Mouse (Mus musculus) c-Kit-positive CD71-positive TER-119-negative erythroid progenitor cells, embryonic 14.5 days (primary cell): ENCODE measurements around the gene Me3.
"Not testable (repeated sequence)": the region's sequence is repeated elsewhere in the genome, so short reads cannot be mapped to it uniquely, and the experiment has no call there.

ENCODE experiments used
- DNase-seq: peaks from one replicate; pipeline ENCODE4 v3.0.0-alpha.2; 2013; ENCODE audit warnings: low read depth

Me3 gene

DNA sequence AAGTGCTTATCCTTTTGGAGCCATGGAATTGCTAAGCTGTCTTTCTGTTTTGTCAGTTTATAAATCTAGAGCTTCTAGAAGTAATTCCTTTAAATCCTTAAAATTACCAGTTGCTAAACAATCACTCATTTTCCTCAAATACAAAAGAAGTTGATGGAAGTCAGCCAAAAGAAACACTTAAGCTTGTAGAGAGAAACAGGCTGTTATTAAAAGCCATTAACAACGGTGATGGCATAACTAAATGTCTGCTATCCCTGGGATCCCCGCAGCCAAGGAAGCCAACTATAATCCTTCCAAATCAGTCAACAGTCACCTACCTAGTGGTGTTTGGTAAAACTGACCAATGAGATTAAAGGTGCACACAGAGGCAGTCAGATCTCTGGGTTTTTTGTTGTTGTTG, 98.3 kb downstream of the Me3 start:
- no peak for DNase-seq

DNA sequence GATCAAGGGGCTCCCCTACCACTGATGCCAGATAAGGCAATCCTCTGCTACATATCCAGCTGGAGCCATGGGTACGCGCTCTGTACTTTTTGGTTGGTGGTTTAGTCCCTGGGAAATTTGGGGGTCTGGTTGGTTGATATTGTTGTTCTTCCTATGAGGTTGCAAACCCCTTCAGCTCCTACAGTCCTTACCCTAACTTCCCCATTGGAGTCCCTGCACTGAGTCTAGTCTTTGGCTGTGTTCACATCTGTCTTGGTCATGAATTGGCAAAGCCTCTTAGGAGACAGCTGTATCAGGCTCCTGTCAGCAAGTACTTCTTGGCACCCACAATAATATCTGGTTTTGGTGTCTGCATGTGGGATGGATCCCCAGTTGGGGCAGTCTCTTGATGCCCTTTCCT, 98.9 kb downstream of the Me3 start:
- not testable (repeated sequence) for DNase-seq

DNA sequence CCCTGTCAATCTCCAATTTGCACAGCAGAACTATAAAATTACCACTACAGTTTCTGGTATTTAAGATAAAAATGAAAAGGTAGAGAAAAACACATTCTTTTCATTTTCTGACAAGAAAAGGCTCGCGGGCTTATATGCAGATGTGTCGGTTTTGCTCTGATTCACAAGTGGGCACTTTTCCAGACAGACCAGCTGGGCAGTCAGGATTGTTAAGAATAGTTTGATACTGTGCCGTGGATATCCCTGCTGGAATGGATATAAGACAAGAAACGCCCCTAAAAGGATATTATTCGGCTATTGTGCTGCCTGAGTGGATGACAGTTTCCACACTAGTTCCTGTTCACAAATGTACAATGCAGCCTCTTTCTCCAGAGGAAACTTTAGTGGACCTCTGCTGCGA, 116.2 kb downstream of the Me3 start:
- no peak for DNase-seq

DNA sequence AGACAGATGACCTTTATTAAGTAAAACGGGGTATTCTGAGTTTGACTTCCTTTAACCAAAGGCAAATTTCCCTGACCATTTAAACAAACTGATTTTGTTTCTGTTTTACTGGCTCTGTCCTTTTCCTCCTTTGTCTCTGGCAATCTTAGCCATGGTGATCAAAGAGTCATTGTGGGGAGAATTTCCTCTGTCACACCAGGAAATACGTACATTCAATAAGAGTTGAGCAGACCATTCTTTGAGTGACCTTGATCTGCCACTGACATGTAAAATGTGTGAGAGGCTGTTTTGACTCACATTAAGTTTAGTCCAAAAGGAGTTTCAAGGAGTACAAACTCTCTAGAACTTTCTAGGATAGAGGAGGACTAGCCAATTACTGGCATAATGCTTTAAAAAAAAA, 117.0 kb downstream of the Me3 start:
- no peak for DNase-seq

DNA sequence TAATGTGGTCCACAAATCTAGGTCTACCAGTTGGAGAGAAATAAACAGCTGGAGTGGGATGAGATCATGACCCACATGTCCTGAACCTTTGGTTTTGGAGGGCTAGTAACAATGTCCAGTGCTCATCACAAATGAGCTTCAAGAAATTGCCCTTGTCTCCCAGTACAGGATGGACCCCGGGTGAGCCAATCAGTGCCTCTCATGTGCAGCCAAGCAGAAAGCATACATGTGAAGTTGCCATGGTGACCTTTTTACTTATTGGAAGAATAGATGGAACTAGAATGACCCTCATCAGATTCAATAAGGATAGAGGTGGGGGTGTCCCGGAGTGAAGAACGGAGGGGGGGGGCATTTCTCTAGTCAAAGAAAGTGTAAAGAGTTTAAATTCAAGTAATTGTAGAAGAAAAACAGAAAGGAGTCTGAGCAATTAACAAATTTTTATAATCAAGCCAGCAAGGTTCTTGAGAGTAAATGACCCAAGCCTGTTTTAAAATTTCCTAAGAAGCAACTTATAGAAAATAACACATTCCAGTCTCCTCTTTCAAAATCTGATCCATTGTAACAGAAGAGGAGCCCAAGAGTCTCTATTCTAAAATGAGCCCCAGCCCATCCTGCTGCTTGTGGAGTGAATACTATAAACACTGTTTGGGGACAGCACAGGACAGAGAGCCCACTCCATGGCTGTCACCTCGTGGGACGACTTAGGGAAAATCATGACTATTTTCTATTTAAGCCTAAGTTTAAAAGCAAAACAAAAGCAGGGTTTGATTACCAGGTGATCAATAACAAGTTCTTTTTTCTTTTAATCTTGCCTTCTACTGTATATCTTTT, 134.7 kb downstream of the Me3 start:
- no peak for DNase-seq

DNA sequence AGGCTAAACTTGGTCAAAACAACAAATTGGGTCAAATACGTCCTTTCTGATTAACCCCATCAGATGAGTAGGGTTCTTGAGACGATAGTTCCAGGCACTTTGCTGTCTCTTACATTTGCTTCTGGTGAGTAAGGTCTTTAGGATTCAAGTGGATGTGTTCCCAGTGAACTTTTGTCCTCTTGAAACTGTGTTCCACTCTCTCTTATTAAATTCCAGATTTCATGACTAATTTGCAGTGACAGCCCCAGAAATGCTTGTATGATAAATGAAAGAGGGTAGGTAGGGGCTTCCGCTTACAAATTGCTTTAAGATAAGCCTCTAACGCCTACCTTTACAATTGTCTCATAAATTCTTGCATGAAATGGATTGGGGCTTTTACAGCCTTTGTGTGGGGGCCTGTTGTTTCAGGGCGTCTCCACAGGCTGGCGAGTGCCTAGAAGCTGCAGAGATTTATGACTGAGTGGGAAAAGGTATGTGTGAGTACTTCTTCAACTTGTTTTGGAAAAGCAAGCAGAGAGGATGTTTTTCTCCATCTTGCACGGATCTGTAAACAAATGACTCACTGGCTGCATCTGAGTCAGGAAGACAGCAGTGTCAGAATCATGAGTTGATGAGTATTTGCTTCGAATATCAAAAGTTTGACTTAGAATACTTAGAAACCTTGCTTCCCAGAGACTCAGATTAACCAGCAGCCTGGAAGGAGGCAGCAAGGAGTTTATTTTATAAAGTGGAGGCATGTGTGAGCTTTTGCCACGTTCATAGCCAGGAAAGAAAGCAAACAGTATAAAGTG, 137.1 kb downstream of the Me3 start:
- DNase-seq: no peak

DNA sequence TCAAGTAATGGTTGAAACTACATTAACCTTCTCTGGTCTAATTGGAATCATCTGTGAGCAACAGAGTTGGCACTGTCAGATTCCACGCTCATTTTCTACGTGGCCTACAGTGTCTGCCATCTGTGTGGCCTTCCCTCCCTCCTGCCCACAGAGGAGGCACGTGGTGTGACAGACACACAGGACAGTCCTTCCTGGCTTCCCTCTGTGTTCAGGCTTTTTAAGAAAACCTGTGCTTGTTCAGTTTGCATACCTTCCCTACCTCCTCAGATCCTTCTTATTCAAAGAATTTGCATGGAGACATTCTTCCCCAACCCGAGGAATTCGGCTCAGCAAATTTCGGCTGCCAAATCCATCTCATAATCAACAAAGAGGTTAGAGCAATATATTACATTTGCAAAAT, 137.8 kb downstream of the Me3 start:
- no peak for DNase-seq

DNA sequence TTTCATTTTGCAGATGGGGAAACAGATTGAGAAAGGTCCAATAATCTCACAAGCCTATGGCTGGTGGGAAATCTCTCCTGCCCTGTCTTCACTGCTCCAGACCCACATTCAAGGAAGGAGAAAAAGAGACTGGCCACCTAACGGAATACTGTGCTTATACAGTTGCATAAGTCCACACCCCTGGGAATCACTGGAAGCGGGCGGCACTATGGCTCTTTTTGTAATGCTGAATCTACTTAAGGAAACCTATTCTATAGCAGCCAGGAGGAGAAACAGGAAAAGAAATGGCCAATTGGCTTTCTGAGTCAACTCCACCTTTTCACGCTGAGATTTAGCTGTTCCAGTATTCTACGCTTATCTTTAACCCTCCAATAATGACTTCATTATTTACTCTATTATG, 140.7 kb downstream of the Me3 start:
- DNase-seq: no peak

DNA sequence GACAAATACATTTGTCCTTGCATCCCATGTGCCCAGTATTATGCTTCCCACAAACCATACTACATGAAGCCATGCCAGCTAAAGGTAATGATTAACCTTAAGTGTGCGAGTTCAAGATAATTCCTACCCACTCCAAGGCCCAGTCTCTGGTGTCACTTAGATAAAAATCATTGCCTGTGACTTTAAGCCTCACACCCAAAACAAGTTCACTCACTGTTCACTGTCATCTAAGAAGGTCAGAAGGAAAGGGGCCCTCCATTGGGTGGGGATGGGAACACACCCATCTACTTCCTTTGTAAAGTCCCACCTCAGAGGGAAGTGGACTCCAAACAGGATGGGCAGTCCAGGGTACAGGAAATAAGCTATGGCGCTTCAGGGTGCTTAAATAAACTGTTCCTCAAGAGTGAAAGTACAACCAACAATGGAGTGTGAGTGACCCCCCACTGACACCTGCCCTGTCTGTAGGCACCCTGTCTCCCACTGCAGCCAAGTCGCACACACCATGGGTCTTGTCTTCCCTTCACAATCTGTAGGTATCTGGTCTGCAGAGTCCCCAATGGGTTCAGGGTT, 141.2 kb downstream of the Me3 start:
- no peak for DNase-seq

DNA sequence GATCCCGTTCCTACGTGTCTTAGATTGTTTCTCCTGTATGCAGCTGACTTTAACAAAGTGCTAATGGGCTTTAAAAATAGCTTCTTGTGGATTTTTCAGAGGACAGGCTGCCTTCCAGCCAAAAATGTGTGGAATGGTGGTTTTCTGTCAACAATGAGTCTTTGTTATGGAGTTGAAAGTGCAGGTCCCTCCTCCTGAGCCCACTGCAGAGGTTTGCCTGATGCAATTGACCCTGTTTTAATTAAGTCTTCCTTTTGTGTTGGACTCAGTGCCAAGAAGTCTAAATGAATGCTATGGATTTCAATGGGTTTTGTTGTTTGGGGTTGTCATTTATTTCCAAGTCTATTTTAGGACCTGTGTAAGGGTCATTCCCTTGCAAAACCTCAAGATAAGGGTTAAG, 141.7 kb downstream of the Me3 start:
- DNase-seq: no peak

DNA sequence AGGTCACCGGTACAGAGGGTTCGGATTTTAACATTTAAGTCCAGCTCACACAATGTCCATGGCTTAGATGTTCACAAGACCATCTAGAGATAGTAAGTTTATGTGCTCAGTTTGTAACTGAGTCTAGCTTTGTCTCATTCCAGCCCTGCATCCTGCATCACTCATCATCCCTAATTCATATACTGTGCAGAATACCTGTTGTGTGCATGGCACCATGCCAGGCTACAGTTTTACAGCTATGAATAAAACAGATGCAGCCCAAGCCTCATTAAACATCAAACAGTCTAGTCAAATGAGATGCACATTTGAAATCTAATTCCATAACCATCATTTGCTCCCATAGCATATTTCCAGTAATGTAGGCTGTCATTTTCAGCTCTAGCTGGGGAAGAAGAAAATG, 143.7 kb downstream of the Me3 start:
- no peak for DNase-seq

DNA sequence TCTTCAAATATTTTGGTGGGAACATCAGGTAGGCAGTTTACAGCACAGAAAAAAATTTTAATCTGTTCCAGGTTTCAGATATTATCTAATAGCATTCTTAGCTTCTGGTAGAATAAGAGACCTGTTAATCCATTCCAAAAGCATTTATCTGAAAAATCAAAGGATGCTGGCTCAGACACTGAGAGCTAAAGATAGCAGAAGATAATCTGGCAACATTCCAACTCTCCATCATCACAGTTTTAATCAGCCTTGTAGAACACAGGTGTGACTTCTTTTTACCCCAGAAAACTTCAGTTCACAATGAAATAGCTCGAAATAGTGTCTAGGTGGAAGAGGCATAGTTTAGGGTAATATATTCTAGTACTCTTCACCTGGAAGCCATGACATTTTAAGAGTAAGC, 149.2 kb downstream of the Me3 start:
- DNase-seq: no peak

DNA sequence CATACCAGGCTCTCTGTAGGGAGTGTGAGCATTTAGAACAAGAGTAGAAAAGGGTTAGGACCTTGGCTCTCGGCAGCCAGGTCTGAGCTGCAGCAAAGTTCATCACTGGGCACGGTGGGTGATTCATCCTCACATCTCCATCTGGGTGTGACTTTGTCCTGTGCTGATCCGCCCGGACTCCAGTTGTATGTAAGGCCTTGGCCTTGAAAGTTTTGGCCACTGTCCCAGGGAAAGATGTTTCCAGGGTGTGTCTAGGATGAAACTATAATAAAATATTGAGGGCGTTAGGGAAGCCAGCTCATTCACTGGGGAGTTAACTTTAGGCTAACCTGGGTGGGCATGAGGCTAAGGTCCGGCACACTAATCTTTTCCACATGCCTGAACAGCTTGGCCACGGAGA, 155.5 kb downstream of the Me3 start:
- DNase-seq: no peak

DNA sequence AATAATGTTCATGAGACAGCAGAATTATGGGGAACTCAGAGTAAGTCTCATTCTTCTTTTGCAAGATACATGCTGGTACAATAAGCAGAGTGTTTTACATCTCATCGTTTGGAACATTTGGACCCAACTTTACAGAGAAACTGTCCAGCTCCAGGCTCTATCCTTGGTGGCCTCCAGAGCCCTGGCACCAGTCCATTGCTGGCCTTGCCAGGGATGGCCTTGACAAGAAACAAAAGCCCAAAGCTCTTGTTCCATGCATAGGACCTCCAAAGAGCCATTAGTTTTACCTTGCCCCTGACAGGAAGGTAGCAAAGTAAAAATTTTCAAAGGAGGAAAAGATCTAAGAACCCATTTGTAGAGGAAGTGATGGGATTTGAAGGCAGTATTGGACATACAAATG, 160.4 kb downstream of the Me3 start:
- DNase-seq: no peak

DNA sequence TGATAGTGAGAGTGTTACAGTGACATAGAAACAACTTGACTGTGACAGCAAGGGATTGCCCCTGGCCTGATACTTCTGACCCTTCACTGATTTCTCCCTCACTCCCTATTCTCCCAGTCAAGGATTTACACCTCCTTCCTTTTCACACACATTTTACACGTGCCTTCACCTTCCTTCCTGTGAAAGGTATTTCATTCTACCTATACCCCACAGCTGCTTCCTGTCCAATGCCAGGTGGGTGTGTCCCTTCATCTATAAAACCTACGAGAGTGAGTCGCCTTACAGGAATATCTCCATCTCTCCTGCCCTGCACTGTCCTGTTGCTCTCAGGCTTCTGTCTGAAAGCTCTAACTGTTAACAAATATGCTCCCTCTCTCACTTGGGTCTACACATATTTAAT, 163.2 kb downstream of the Me3 start:
- no peak for DNase-seq

DNA sequence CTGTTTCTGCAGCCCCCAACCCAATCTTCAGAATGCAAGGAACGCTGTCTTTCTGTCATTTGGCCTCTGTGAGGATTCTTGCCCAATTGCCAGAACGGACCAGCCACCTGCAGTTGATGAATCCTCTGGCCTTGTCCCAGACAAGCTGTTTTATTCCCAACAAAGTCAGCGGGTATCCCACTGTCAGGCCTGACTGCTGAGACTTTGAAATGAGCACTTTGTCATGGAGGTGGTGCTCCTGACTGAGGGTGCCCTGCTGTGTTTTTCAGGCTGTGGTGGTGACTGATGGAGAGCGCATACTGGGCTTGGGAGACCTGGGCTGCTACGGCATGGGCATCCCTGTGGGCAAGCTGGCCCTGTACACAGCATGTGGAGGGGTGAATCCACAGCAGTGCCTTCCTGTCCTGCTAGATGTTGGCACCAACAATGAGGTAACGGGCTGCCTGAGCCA, 164.2 kb downstream of the Me3 start:
- DNase-seq: no peak

DNA sequence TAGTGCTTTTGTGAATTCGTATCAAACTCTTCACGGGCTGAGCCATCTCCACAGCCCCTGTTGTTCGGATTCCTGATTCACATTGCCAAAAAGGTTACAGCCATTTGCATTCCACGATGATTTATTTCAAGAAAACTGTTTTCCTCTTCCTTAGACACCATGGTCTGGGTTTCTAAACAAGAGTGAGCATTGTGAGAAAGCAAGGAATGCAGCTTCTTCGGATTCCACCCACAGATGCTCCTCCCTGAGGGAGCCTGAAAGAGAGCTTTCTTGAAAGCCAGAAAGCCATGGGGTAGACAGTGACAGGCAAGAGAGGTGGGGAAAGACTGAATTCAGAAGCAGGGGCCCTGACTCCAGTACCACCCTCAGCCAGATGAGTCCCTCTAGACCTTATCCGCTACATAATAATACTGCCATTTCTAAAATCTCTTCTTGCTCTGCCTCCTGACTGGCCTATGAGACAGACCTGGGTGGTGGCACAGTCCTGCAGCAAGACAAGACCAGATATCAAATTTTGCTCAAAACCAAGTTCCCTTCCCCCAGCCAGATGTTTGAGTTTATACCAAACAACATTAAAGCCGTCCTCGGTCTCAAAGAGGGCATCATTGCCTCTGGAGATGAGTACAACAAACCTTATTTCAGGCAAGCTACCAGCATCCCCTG, 166.3 kb downstream of the Me3 start:
- no peak for DNase-seq

DNA sequence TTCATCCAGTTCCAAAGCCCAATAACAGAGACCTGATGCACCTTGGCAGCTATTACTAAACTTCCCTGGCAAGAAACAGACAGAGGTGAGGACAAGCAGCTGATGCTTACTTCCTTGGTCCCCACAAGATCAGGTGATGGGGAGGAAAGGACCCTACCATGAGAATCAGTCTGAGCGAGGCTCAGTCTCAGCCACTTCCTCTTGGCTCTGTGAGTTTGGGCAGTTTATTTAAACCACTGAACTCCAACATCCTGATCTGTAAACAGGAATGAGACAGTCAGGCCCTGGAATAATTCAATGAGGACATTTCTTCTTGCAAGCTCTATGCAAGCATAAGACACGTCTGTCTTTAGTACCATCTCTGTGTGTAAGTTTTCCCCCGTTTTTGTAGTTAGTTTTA, 170.3 kb downstream of the Me3 start:
- no peak for DNase-seq

DNA sequence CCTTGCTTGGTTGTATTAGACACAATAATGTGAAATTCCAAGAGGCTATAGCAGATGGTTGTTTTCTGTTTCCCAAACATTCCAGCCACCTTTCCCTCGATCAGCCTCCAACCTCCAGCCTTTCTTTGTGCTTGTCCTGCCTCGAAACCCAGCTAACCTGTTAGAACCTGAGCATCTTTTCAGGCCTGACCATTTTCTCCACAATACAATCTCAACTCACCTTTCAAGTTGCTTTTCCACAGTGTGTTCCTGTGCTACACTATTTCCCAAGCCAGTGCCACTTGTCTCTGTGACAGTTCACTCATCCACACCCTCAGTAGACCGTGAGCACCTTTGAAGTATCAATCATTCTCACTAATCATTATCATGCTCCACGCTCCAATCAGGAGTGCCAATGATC, 171.8 kb downstream of the Me3 start:
- DNase-seq: no peak

DNA sequence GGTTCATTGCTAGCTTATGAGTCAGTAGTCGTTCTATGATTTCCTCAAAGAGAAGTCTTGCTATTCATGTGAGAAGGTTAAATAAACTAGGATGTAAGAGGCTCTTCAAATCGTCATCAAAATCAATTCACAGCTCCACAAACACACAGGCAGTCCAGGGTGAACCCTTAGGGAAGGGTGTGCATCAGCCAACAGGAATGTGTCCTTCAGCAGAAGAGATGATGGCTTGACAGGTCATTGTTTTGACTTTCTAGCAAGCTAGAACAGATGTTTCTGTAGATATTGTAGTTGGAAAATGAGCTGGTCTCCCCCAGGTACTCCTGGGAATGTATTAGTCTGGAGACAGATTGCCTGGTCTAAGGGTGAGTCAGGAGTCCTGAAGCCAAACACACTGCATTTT, 177.2 kb downstream of the Me3 start:
- no peak for DNase-seq

DNA sequence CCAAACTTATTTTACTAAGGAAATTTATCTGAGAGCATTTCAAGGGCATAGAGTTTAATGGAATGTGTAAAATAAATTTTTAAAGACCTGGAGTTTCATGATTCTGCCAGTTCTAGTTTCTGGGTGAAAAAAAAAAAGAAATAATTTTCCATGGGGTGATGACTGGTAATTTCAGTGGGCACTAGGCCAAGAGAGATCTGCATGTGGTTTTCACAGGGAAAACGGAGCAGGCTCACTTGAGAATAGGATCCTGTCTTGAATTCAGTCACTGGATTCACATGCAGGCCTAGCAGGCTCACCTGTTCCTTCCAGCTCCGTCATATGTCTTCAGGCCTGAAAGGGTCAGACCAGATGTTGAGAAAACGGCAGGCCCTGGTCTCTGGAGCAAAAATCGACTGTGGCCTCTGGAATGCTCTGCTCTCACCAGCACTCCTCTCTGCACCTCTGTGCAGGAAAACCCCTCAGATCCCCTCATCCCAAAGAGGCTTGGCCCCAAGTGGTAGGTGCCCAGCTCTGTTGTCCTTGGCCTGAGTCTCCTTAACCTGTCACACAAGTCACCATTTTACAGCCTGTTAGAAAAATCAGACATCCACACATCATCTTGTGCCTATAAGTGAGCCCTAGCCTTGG, 196.4 kb downstream of the Me3 start:
- DNase-seq: no peak

DNA sequence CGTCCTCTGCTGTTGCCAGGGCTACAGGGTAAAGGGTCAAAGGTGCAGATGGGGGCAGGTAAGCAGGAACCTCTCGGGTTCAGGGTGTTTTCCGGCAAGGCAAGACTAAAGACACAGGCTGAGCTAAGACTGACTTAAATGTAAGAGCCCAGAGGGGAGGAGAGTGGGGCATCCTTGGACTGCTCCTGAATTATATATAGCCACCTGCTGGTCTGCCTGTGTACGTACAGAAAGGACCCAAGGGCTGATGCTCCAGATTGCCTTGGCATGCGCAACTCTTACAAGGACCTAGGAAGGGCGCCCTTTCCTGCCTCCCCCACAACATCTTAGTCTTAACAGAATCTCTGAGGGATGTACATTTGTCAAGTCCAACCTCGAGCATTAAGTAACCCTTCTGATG, 197.0 kb downstream of the Me3 start:
- DNase-seq: no peak
